Mouse (Mus musculus) E14TG2a.4 (cell line): Measurements from ENCODE around the gene Zbtb20.

Source experiments
- CTCF ChIP-seq: conservative IDR thresholded peaks from 2 replicates; pipeline ENCODE4 v1.5.1; 2014; ENCODE audit warnings: low read length
- POU5F1 ChIP-seq: IDR thresholded peaks from 2 replicates; pipeline ENCODE4 v1.6.1; 2014; ENCODE audit warnings: low read length, borderline replicate concordance

DNA sequence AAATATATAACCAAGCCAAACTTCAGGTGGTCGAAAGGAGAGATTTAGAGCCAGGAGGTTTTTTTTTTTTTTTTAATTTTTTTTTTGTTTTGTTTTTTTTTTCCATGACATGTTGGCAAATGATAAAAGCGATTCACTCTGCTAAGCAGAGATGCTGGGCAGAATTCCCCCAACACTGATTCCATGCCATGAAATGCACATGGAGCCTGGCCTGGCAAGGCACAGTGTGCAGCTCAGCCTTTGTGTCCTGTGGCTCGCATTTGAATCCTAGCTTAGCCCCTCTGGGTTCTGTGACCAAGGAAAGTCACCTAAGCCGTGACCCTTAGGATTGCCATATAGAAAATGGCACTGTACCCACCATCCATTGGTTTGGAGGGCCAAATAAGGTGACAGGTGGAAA, 646.8 kb downstream of the Zbtb20 start:
- TF ChIP-seq CTCF: no peak
- TF ChIP-seq POU5F1: no peak
